Mouse (Mus musculus) olfactory bulb, adult 2 months (tissue): Measurements from ENCODE around the gene Tmem45a.

ENCODE experiments used
- CTCF ChIP-seq: fragments of 200-500 bp; IDR thresholded peaks from 2 replicates; pipeline ENCODE4 v1.5.1; 2012; ENCODE audit warnings: low read depth, mild to moderate bottlenecking, low read length, moderate library complexity; ENCODE audit not compliant: insufficient read depth
- POLR2A ChIP-seq: fragments of 200-500 bp; IDR thresholded peaks from 2 replicates; pipeline ENCODE4 v1.6.1; 2012; ENCODE audit warnings: mild to moderate bottlenecking, low read depth, low read length, moderate library complexity; ENCODE audit not compliant: insufficient read depth

GRCm38 (mm10) chr16:56867591-56867990 lies 18.4 kb downstream of the Tmem45a start:
- TF ChIP-seq POLR2A (no peak), CTCF (no peak)
